Mouse (Mus musculus) CD4-positive helper T cell, adult 2 months (primary cell): Measurements from ENCODE around the gene Vmn1r82.

ENCODE experiments used
- DNase-seq: peaks from one replicate; pipeline ENCODE4 v3.0.0-alpha.2; 2012; ENCODE audit warnings: low read depth, missing footprints, low spot score

Gene Vmn1r82

GRCm38 (mm10) chr7:12300130-12300529 is at the start of gene Vmn1r82:
Gene Vmn1r82, plus strand, starts transcription at chr7:12300430.
- no peak for DNase-seq

DNA sequence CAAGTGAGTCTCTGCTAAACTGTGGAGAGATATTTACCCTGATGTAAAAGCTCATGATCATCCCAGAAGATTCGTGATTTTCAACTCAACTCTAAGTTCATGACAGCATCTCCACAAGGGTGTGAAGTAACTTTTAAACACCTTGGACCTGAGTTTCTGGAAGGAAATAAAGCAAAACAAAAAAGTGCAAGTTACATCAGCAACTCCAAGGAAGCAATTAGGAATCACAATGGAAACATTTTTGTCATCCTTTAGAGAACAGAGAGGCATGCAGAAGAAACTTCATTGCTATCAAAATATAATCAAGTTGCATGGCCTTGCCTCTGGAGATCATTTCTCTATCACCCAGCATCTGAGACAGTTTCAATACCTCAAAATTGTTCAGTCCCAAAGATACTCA is 32.1 kb upstream of the Vmn1r82 start, which contains the start of gene Vmn1r81:
Gene Vmn1r81, minus strand, starts transcription at position 101 of the 400 bp plus-strand sequence.
- DNase-seq = no peak

DNA sequence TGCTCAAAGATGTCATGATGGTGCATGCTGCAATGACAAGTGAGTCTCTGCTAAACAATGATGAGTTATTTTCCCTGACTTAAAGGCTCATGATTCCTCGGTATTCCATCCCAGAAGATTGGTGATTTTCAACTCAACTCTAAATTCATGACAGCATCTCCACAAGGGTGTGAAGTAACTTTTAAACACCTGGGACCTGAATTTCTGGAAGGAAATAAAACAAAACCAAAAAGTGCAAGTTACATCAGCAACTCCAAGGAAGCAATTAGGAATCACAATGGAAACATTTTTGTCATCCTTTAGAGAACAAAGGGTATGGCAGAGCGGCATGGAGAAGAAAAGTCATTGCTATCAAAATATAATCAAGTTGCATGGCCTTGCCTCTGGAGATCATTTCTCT is 29.2 kb downstream of the Vmn1r82 start, which contains the start of gene Vmn1r83:
Gene Vmn1r83, minus strand, starts transcription at position 101 of the 400 bp plus-strand sequence.
- no peak for DNase-seq
